24 mouse cellular contexts compared by ENCODE assay signal in genomic region chr1:138757777-138758176, GRCm38 (mm10).
DNase-seq lines count a peak whose midpoint lies in the region; ATAC-seq and TF ChIP-seq lines count a peak whose summit lies in the region.
"Had no signal": no experiment of that assay in that cellular context is flagged by ENCODE, and none has a peak within 500 bp of the region (broad histone marks: within the 10 kb centered on the region; RNA-seq: fewer than 3 reads in every experiment).

No protein-coding gene starts in this region.

- no peak overlapping the region for H3K4me3 ChIP-seq in midbrain, embryonic 16.5 days (ENCODE audit: low read depth, low read length)
- H3K4me3 ChIP-seq: embryonic facial prominence, embryonic 12.5 days; embryonic facial prominence, embryonic 15.5 days; gastrocnemius, adult 2 months; heart, adult 2 months; heart, embryonic 10.5 days; heart, embryonic 13.5 days; hindbrain, embryonic 12.5 days; hindbrain, embryonic 15.5 days had no signal

- no peaks in the 10 kb centered on the region for H3K27me3 ChIP-seq in midbrain, embryonic 16.5 days (ENCODE audit: control insufficient read depth, insufficient read depth, low read depth, low read length)
- H3K27me3 ChIP-seq: embryonic facial prominence, embryonic 12.5 days; embryonic facial prominence, embryonic 15.5 days; heart, embryonic 13.5 days; hindbrain, embryonic 12.5 days; hindbrain, embryonic 15.5 days had no signal

- peak overlapping the region; percentile 43 for H3K27ac ChIP-seq in midbrain, embryonic 16.5 days (ENCODE audit: low read length)
- H3K27ac ChIP-seq: embryonic facial prominence, embryonic 12.5 days; embryonic facial prominence, embryonic 15.5 days; gastrocnemius, adult 2 months; heart, adult 2 months; heart, embryonic 10.5 days; heart, embryonic 13.5 days; hindbrain, embryonic 12.5 days; hindbrain, embryonic 15.5 days had no signal

- intact Hi-C loops in heart, postnatal 14 days (cut with DNase I) = no loop called here

- H3K4me2 ChIP-seq in midbrain, embryonic 16.5 days (ENCODE audit: low read length) = no peak overlapping the region
- H3K4me2 ChIP-seq: embryonic facial prominence, embryonic 12.5 days; embryonic facial prominence, embryonic 15.5 days; heart, embryonic 13.5 days; hindbrain, embryonic 12.5 days; hindbrain, embryonic 15.5 days had no signal

- no peaks in the 10 kb centered on the region for H3K36me3 ChIP-seq in midbrain, embryonic 16.5 days (ENCODE audit: control insufficient read depth, insufficient read depth, low read length)
- H3K36me3 ChIP-seq: embryonic facial prominence, embryonic 12.5 days; embryonic facial prominence, embryonic 15.5 days; heart, embryonic 10.5 days; heart, embryonic 13.5 days; hindbrain, embryonic 12.5 days; hindbrain, embryonic 15.5 days had no signal

- H3K9ac ChIP-seq in midbrain, embryonic 16.5 days (ENCODE audit: low read depth, low read length) = no peak overlapping the region
- H3K9ac ChIP-seq: embryonic facial prominence, embryonic 12.5 days; embryonic facial prominence, embryonic 15.5 days; forebrain, postnatal 0 days; heart, embryonic 13.5 days; hindbrain, embryonic 12.5 days; hindbrain, embryonic 15.5 days had no signal

- no peaks in the 10 kb centered on the region; the same call in 1 of the 2 replicates for H3K4me1 ChIP-seq in midbrain, embryonic 16.5 days (ENCODE audit: control insufficient read depth, insufficient read depth, low read length)
- H3K4me1 ChIP-seq: embryonic facial prominence, embryonic 12.5 days; embryonic facial prominence, embryonic 15.5 days; heart, embryonic 10.5 days; hindbrain, embryonic 12.5 days; hindbrain, embryonic 15.5 days had no signal

- peak; percentile 71; the same call in 1 of the 2 replicates for ATAC-seq in midbrain, embryonic 16.5 days
- ATAC-seq in activated CD4-positive, CD25-positive, alpha-beta regulatory T cell, adult 4 months = no peak
- ATAC-seq: forebrain, embryonic 14.5 days; forebrain, postnatal 0 days had no signal

- DNase-seq in heart, adult 11 months = peak; percentile 36
- no peak for DNase-seq in heart, postnatal 14 days
- peak; percentile 25 for DNase-seq in brain, embryonic 14.5 days (ENCODE audit: low read depth)
- DNase-seq in retina, postnatal 1 day = peak; percentile 64
- no peak for DNase-seq in neural tube, embryonic 10.5 days (ENCODE audit: extremely low spot score, low spot score)
- DNase-seq: adrenal gland, postnatal 10 days; adrenal gland, postnatal 36 days; cerebellum, adult 11 months; cerebellum, adult 2 months; cerebellum, adult 9-11 months; cerebellum, postnatal 25 days; forebrain, postnatal 0 days; gastrocnemius, adult 2 months; gastrocnemius, postnatal 14 days; heart, adult 2 months had no signal

- H3K9me3 ChIP-seq in midbrain, embryonic 16.5 days (replicated peaks; ENCODE audit: control insufficient read depth, low read length, poor library complexity, severe bottlenecking) = 0 out of 2 replicates have a peak, but pooled peaks cover 2% of the 10 kb centered on the region
- H3K9me3 ChIP-seq: embryonic facial prominence, embryonic 12.5 days; embryonic facial prominence, embryonic 15.5 days; heart, embryonic 10.5 days; heart, embryonic 13.5 days; hindbrain, embryonic 12.5 days; hindbrain, embryonic 15.5 days had no signal

- no peak for TF ChIP-seq POLR2A in brain, embryonic 14.5 days (IDR thresholded peaks at IDR 0.05; ENCODE audit: borderline replicate concordance, extremely low read depth, insufficient read depth, insufficient read length, poor library complexity, severe bottlenecking)

- no peak for TF ChIP-seq CTCF in brain, embryonic 14.5 days (IDR thresholded peaks at IDR 0.05; ENCODE audit: borderline replicate concordance, extremely low read depth, insufficient read depth, insufficient read length)

Comparison
In these comparisons a context has a peak if more than half of its experiments do, and no peak if none do; other contexts are left out.
1. DNase-seq: peak in heart, adult 11 months (single experiment), brain, embryonic 14.5 days (single experiment) and retina, postnatal 1 day (single experiment); none in heart, postnatal 14 days (0 of 2) and neural tube, embryonic 10.5 days (single experiment).